Mouse (Mus musculus) forebrain, embryonic 16.5 days (tissue): ENCODE measurements at regions not wholly inside any gene's neighbourhood (a gene's known extent, or its start where the extent isn't known, plus 50 kb on each side); places are given as distances from the start of the nearest gene placed in this dataset.

Experiments used
- ATAC-seq: fragments of 200-750 bp; cut with Nextera tagmentation; 2 replicates; pipeline ENCODE4 v1.8.0; 2017; ENCODE audit warnings: mild to moderate bottlenecking, moderate library complexity
- H3K27ac ChIP-seq: fragments of 300-500 bp; sonication (generic); 2 replicates; pipeline ENCODE4 v1.5.1; 2014; ENCODE audit warnings: low read length, control low read depth
- H3K27me3 ChIP-seq: fragments of 300-500 bp; sonication (generic); replicated peaks from 2 replicates; pipeline ENCODE4 v1.6.1; 2014; ENCODE audit warnings: low read length; ENCODE audit not compliant: control insufficient read depth, insufficient read depth
- H3K36me3 ChIP-seq: fragments of 300-500 bp; sonication (generic); 2 replicates; pipeline ENCODE4 v1.6.1; 2014; ENCODE audit not compliant: control insufficient read depth, insufficient read depth
- H3K4me1 ChIP-seq: fragments of 300-500 bp; sonication (generic); replicated peaks from 2 replicates; pipeline ENCODE4 v1.6.1; 2014; ENCODE audit warnings: low read length; ENCODE audit not compliant: control insufficient read depth, insufficient read depth
- H3K4me2 ChIP-seq: fragments of 300-500 bp; sonication (generic); 2 replicates; pipeline ENCODE4 v1.6.1; 2014; ENCODE audit warnings: mild to moderate bottlenecking, low read length, control low read depth
- H3K4me3 ChIP-seq: fragments of 300-500 bp; sonication (generic); replicated peaks from 2 replicates; pipeline ENCODE4 v1.5.1; 2014; ENCODE audit warnings: mild to moderate bottlenecking, low read length, control low read depth
- H3K9ac ChIP-seq: fragments of 300-500 bp; sonication (generic); replicated peaks from 2 replicates; pipeline ENCODE4 v1.6.1; 2014; ENCODE audit warnings: low read depth, low read length, control low read depth
- H3K9me3 ChIP-seq: fragments of 300-500 bp; sonication (generic); 2 replicates; pipeline ENCODE4 v1.6.1; 2016; ENCODE audit warnings: low read length; ENCODE audit not compliant: control insufficient read depth
- WGBS: fragments of 180-500 bp; shearing (Covaris S2); extraction: QIAGEN DNeasy Blood & Tissue Kit; methylation state at CpG from one replicate; pipeline ENCODE4 v1.1.7; 2014; 5-methylcytosine and 5-hydroxymethylcytosine counted together

- 86% methylated on average over 1 of the region's 1 CpGs for WGBS
- Histone ChIP-seq H3K4me1 (no peaks in the 10 kb centered on the region), H3K27me3 (no peaks in the 10 kb centered on the region)
Measured at GRCm38 (mm10) chr15:7714641-7715040, 96.0 kb upstream of the Gdnf start.

GRCm38 (mm10) chr15:7716188-7716587, 94.5 kb upstream of the Gdnf start:
- Histone ChIP-seq H3K9me3 (no peaks in the 10 kb centered on the region), H3K4me1 (no peaks in the 10 kb centered on the region), H3K4me3 (no peak overlapping the region), H3K9ac (no peak overlapping the region), H3K27ac (no peak overlapping the region), H3K27me3 (no peaks in the 10 kb centered on the region), H3K4me2 (no peak overlapping the region), H3K36me3 (no peaks in the 10 kb centered on the region)
- no peak for ATAC-seq
- 77% methylated on average over 1 of the region's 1 CpGs for WGBS

More at GRCm38 (mm10) chr15:7714641-7715040, 96.0 kb upstream of the Gdnf start:
- no peak for ATAC-seq
- no peak overlapping the region for H3K27ac ChIP-seq
- no peak overlapping the region for H3K9ac ChIP-seq
- no peaks in the 10 kb centered on the region for H3K9me3 ChIP-seq
- no peak overlapping the region for H3K4me3 ChIP-seq
- no peak overlapping the region for H3K4me2 ChIP-seq
- H3K36me3 ChIP-seq: no peaks in the 10 kb centered on the region

GRCm38 (mm10) chr15:7723202-7723721, 87.4 kb upstream of the Gdnf start:
- Histone ChIP-seq H3K27ac (no peak overlapping the region), H3K4me1 (no peaks in the 10 kb centered on the region), H3K9ac (no peak overlapping the region), H3K4me2 (no peak overlapping the region), H3K4me3 (no peak overlapping the region), H3K9me3 (no peaks in the 10 kb centered on the region), H3K27me3 (no peaks in the 10 kb centered on the region), H3K36me3 (no peaks in the 10 kb centered on the region)
- no peak for ATAC-seq
- 50% methylated on average over 5 of the region's 5 CpGs for WGBS

GRCm38 (mm10) chr15:7723770-7724169, 86.9 kb upstream of the Gdnf start:
- Histone ChIP-seq H3K27me3 (no peaks in the 10 kb centered on the region), H3K27ac (no peak overlapping the region), H3K4me3 (no peak overlapping the region), H3K36me3 (no peaks in the 10 kb centered on the region), H3K4me2 (no peak overlapping the region), H3K9me3 (no peaks in the 10 kb centered on the region), H3K9ac (no peak overlapping the region), H3K4me1 (no peaks in the 10 kb centered on the region)
- WGBS: 87% methylated on average over 2 of the region's 2 CpGs
- no peak for ATAC-seq

GRCm38 (mm10) chr15:7725505-7725904, 85.1 kb upstream of the Gdnf start:
- ATAC-seq: no peak
- no peaks in the 10 kb centered on the region for H3K36me3 ChIP-seq

GRCm38 (mm10) chr15:7747586-7747985, 63.1 kb upstream of the Gdnf start:
- Histone ChIP-seq H3K4me3 (no peak overlapping the region), H3K4me2 (no peak overlapping the region), H3K27me3 (no peaks in the 10 kb centered on the region), H3K9ac (no peak overlapping the region), H3K9me3 (no peaks in the 10 kb centered on the region), H3K4me1 (no peaks in the 10 kb centered on the region), H3K36me3 (no peaks in the 10 kb centered on the region), H3K27ac (no peak overlapping the region)
- WGBS: 91% methylated on average over 4 of the region's 4 CpGs
- no peak for ATAC-seq

More at GRCm38 (mm10) chr15:7725505-7725904, 85.1 kb upstream of the Gdnf start:
- no peaks in the 10 kb centered on the region for H3K9me3 ChIP-seq
- WGBS: 73% methylated on average over 4 of the region's 4 CpGs
- H3K27me3 ChIP-seq: no peaks in the 10 kb centered on the region
- no peaks in the 10 kb centered on the region for H3K4me1 ChIP-seq
- H3K27ac ChIP-seq: no peak overlapping the region
- H3K9ac ChIP-seq: no peak overlapping the region
- no peak overlapping the region for H3K4me3 ChIP-seq
- no peak overlapping the region for H3K4me2 ChIP-seq

GRCm38 (mm10) chr15:7750441-7750840, 60.2 kb upstream of the Gdnf start:
- 88% methylated on average over 5 of the region's 5 CpGs for WGBS
- Histone ChIP-seq H3K4me2 (no peak overlapping the region), H3K27ac (no peak overlapping the region), H3K4me3 (no peak overlapping the region), H3K27me3 (no peaks in the 10 kb centered on the region), H3K4me1 (no peaks in the 10 kb centered on the region), H3K36me3 (no peaks in the 10 kb centered on the region), H3K9ac (no peak overlapping the region), H3K9me3 (no peaks in the 10 kb centered on the region)
- no peak for ATAC-seq
